Mouse (Mus musculus) stomach, embryonic 15.5 days (tissue): ENCODE results near the gene Tedc1. TPM values are rescaled to one million over a fixed set of nuclear protein-coding genes. Genes with fewer than 3 reads are reported as not detected.

Experiments used
- ATAC-seq: fragments of 200-750 bp; cut with Nextera tagmentation; 2 replicates; pipeline ENCODE4 v1.8.0; 2017; ENCODE audit warnings: low read depth, moderate number of reproducible peaks, moderate TSS enrichment; ENCODE audit not compliant: insufficient read depth, low FRiP score
- H3K27ac ChIP-seq: fragments of 300-500 bp; sonication (generic); 2 replicates; pipeline ENCODE4 v1.5.1; 2015; ENCODE audit warnings: mild to moderate bottlenecking, inconsistent platforms
- H3K27me3 ChIP-seq: fragments of 300-500 bp; sonication (generic); replicated peaks from 2 replicates; pipeline ENCODE4 v1.6.1; 2015; ENCODE audit warnings: inconsistent platforms
- H3K36me3 ChIP-seq: fragments of 300-500 bp; sonication (generic); 2 replicates; pipeline ENCODE4 v1.6.1; 2015; ENCODE audit warnings: inconsistent platforms
- H3K4me1 ChIP-seq: fragments of 300-500 bp; sonication (generic); 2 replicates; pipeline ENCODE4 v1.6.1; 2015; ENCODE audit warnings: inconsistent platforms
- H3K4me2 ChIP-seq: fragments of 300-500 bp; sonication (generic); 2 replicates; pipeline ENCODE4 v1.6.1; 2015; ENCODE audit warnings: mild to moderate bottlenecking, inconsistent platforms
- H3K4me3 ChIP-seq: fragments of 300-500 bp; sonication (generic); replicated peaks from 2 replicates; pipeline ENCODE4 v1.5.1; 2015; ENCODE audit warnings: inconsistent platforms
- H3K9ac ChIP-seq: fragments of 300-500 bp; sonication (generic); 2 replicates; pipeline ENCODE4 v1.6.1; 2015; ENCODE audit warnings: inconsistent platforms
- H3K9me3 ChIP-seq: fragments of 300-500 bp; sonication (generic); 2 replicates; pipeline ENCODE4 v1.6.1; 2016; ENCODE audit warnings: inconsistent platforms
- WGBS: fragments of 180-500 bp; shearing (Covaris S2); methylation state at CpG from one replicate; pipeline ENCODE4 v1.1.7; 2015; 5-methylcytosine and 5-hydroxymethylcytosine counted together
- polyA plus RNA-seq: library from polyadenylated mRNA; unstranded; fragments of >200 nt; fragmentation: Nextera tagmentation; extraction: Ambion mirVana; gene quantifications from 2 replicates; pipeline ENCODE4 v1.2.1, GENCODE M21; 2015

Tedc1 gene
- polyA plus RNA-seq, 1 experiment from 2014 or later: 26.0 TPM

DNA sequence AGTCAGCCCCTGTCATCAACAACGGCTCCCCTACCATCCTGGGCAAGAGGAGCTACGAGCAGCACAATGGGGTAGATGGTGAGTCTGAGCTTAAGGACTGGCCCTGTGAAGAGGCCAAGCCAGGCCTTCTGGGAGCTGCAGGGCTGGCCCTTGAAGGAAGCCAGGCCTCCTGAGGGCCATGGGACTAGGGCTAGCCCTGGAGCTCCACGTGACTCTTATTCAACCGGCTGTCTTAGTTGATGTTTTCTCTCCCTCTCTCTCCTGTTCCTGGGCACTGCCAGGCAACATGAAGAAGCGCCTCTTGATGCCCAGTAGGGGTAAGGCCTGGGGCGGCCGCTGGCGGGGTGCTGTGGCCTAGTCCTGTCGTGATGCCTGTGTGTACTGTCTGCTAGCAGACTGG is 23.0 kb upstream of the Tedc1 start:
- H3K27ac ChIP-seq: no peak overlapping the region
- H3K4me1 ChIP-seq: 0 out of 2 replicates have a peak, but pooled peaks cover 17% of the 10 kb centered on the region
- no peak overlapping the region for H3K4me3 ChIP-seq
- no peak for ATAC-seq
- H3K36me3 ChIP-seq: peaks cover 91% of the 10 kb centered on the region
- H3K27me3 ChIP-seq: no peaks in the 10 kb centered on the region
- H3K9me3 ChIP-seq: no peaks in the 10 kb centered on the region
- no peak overlapping the region for H3K4me2 ChIP-seq
- H3K9ac ChIP-seq: no peak overlapping the region
- WGBS: 86% methylated on average over 9 of the region's 9 CpGs

- Histone ChIP-seq H3K27me3 (no peaks in the 10 kb centered on the region), H3K27ac (no peak overlapping the region), H3K4me2 (no peak overlapping the region), H3K9me3 (no peaks in the 10 kb centered on the region), H3K4me3 (no peak overlapping the region), H3K36me3 (peaks cover 87% of the 10 kb centered on the region), H3K9ac (no peak overlapping the region), H3K4me1 (peaks cover 19% of the 10 kb centered on the region; the same call in 1 of the 2 replicates)
- peak; percentile 64 for ATAC-seq
- 65% methylated on average over 5 of the region's 5 CpGs for WGBS
Measured at GRCm38 (mm10) chr12:113133861-113134403, 22.3 kb upstream of the Tedc1 start.

GRCm38 (mm10) chr12:113134502-113134901 is 21.7 kb upstream of the Tedc1 start:
- Histone ChIP-seq H3K4me2 (no peak overlapping the region), H3K27me3 (no peaks in the 10 kb centered on the region), H3K36me3 (peaks cover 81% of the 10 kb centered on the region), H3K27ac (no peak overlapping the region), H3K9me3 (no peaks in the 10 kb centered on the region), H3K4me1 (peaks cover 25% of the 10 kb centered on the region), H3K4me3 (no peak overlapping the region), H3K9ac (no peak overlapping the region)
- 87% methylated on average over 4 of the region's 4 CpGs for WGBS
- no peak for ATAC-seq

GRCm38 (mm10) chr12:113135401-113135800 is 20.8 kb upstream of the Tedc1 start:
- 87% methylated on average over 7 of the region's 7 CpGs for whole genome bisulfite sequencing
- no peak overlapping the region for H3K4me2 ChIP-seq
- ATAC-seq: no peak
- no peak overlapping the region for H3K27ac ChIP-seq
- no peak overlapping the region for H3K9ac ChIP-seq
- H3K9me3 ChIP-seq: no peaks in the 10 kb centered on the region
- peaks cover 74% of the 10 kb centered on the region for H3K36me3 ChIP-seq
- H3K4me3 ChIP-seq: no peak overlapping the region
- H3K27me3 ChIP-seq: no peaks in the 10 kb centered on the region
- H3K4me1 ChIP-seq: peaks cover 34% of the 10 kb centered on the region

GRCm38 (mm10) chr12:113136492-113137020 is 19.7 kb upstream of the Tedc1 start:
- Histone ChIP-seq H3K9ac (no peak overlapping the region), H3K27me3 (0 out of 2 replicates have a peak, but pooled peaks cover 8% of the 10 kb centered on the region), H3K4me1 (peaks cover 43% of the 10 kb centered on the region), H3K36me3 (peaks cover 65% of the 10 kb centered on the region), H3K27ac (no peak overlapping the region), H3K4me2 (no peak overlapping the region), H3K4me3 (no peak overlapping the region), H3K9me3 (no peaks in the 10 kb centered on the region)
- WGBS: 72% methylated on average over 17 of the region's 17 CpGs
- ATAC-seq: no peak

- peaks cover 11% of the 10 kb centered on the region for H3K27me3 ChIP-seq
- H3K27ac ChIP-seq: no peak overlapping the region
- 87% methylated on average over 18 of the region's 18 CpGs for WGBS
- no peak overlapping the region for H3K4me2 ChIP-seq
- H3K9me3 ChIP-seq: no peaks in the 10 kb centered on the region
- peaks cover 56% of the 10 kb centered on the region for H3K36me3 ChIP-seq
- H3K9ac ChIP-seq: no peak overlapping the region
- H3K4me1 ChIP-seq: peaks cover 48% of the 10 kb centered on the region
- H3K4me3 ChIP-seq: no peak overlapping the region
- no peak for ATAC-seq
Measured at GRCm38 (mm10) chr12:113137260-113138213, 18.7 kb upstream of the Tedc1 start.

GRCm38 (mm10) chr12:113138291-113138690 is 17.9 kb upstream of the Tedc1 start:
- H3K27ac ChIP-seq: no peak overlapping the region
- no peak overlapping the region for H3K4me3 ChIP-seq
- peaks cover 52% of the 10 kb centered on the region for H3K4me1 ChIP-seq
- peaks cover 48% of the 10 kb centered on the region for H3K36me3 ChIP-seq
- no peak for ATAC-seq
- H3K4me2 ChIP-seq: no peak overlapping the region
- no peaks in the 10 kb centered on the region for H3K9me3 ChIP-seq
- H3K9ac ChIP-seq: no peak overlapping the region
- 73% methylated on average over 6 of the region's 6 CpGs for WGBS
- H3K27me3 ChIP-seq: peaks cover 11% of the 10 kb centered on the region

GRCm38 (mm10) chr12:113138901-113139864 is 17.0 kb upstream of the Tedc1 start:
- peaks cover 45% of the 10 kb centered on the region for H3K4me1 ChIP-seq
- peak overlapping the region; percentile 58 for H3K4me3 ChIP-seq
- 46% methylated on average over 11 of the region's 11 CpGs for WGBS
- peaks cover 40% of the 10 kb centered on the region for H3K36me3 ChIP-seq
- H3K4me2 ChIP-seq: peak overlapping the region; percentile 95
- no peak overlapping the region for H3K9ac ChIP-seq
- H3K9me3 ChIP-seq: no peaks in the 10 kb centered on the region
- H3K27me3 ChIP-seq: peaks cover 11% of the 10 kb centered on the region
- ATAC-seq: no peak
- peak overlapping the region; percentile 40; the same call in 1 of the 2 replicates for H3K27ac ChIP-seq

GRCm38 (mm10) chr12:113139908-113140615 is 16.2 kb upstream of the Tedc1 start, which contains the start of gene Crip2:
Gene Crip2, plus strand, starts transcription at chr12:113140236.
- H3K9ac ChIP-seq: peak within 1 kb of the TSS; percentile 35
- no peaks in the 10 kb centered on the region for H3K9me3 ChIP-seq
- peak within 1 kb of the TSS; percentile 58 for H3K4me3 ChIP-seq
- H3K36me3 ChIP-seq: peaks cover 32% of the 10 kb centered on the region
- ATAC-seq: peak; percentile 79
- H3K27me3 ChIP-seq: peaks cover 11% of the 10 kb centered on the region
- H3K4me2 ChIP-seq: peak within 1 kb of the TSS; percentile 95
- WGBS: under 1% methylated on average over 66 of the region's 68 CpGs
- H3K27ac ChIP-seq: peak within 1 kb of the TSS; percentile 72; the same call in 1 of the 2 replicates
- H3K4me1 ChIP-seq: peaks cover 45% of the 10 kb centered on the region

DNA sequence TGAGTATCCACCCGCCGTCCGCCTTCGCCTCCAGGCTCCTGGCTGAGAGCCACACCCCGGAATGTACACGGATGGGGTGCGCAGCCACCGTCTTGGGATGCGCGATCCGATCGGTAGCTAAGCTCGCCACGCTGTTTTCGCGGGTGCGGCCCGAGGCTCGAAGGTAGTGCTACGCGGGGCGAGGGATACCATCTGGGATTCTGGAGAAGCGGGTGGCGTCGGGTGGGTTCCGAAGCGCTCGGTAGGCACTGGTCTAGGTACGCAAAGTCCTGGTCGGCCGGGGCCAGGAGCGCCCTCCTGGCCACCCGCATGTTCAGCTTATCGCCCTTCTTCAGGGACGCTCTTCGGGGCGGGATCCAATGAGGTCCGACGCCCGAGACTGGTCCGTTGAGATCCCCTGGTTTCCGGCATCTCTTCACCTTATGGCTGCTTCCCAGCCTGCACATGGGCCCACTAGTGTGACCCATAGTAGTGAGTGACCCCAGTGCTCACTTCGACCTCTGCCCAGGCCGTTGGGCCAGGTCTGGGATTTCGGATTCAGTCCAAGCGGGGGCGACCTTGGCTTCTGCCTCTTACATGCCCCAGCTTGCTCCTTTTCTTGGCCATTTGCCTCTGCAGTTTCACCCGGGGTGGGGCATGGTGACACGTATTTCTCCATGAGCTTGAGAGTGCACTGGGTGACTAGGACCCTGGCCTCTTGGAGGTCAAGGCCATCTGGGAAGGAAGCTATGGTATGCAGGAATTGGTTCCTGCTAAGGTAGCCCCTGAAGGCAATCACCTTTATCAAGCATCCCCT is 15.4 kb upstream of the Tedc1 start:
- ATAC-seq: no peak; the same call in 1 of the 2 replicates
- Histone ChIP-seq H3K4me1 (peaks cover 45% of the 10 kb centered on the region), H3K27ac (peak overlapping the region; percentile 72)

More for the DNA sequence above, 15.4 kb upstream of the Tedc1 start:
- no peaks in the 10 kb centered on the region for H3K9me3 ChIP-seq
- H3K36me3 ChIP-seq: peaks cover 25% of the 10 kb centered on the region
- WGBS: 5% methylated on average over 49 of the region's 49 CpGs
- H3K4me2 ChIP-seq: peak overlapping the region; percentile 95
- H3K27me3 ChIP-seq: peaks cover 11% of the 10 kb centered on the region
- H3K4me3 ChIP-seq: peak overlapping the region; percentile 58
- H3K9ac ChIP-seq: peak overlapping the region; percentile 35
